Mouse (Mus musculus) cerebellum, adult 2 months (tissue): ENCODE measurements around the gene Exoc2.

Experiments
- CTCF ChIP-seq: fragments of 200-500 bp; IDR thresholded peaks from 2 replicates; pipeline ENCODE4 v1.5.1; 2011; ENCODE audit warnings: low read depth, mild to moderate bottlenecking, control low read depth, low read length, moderate library complexity, borderline replicate concordance; ENCODE audit not compliant: insufficient read depth
- POLR2A ChIP-seq: fragments of 200-500 bp; IDR thresholded peaks from 2 replicates; pipeline ENCODE4 v1.6.1; 2011; ENCODE audit warnings: low read length, control low read depth, borderline replicate concordance; ENCODE audit not compliant: insufficient read depth

DNA sequence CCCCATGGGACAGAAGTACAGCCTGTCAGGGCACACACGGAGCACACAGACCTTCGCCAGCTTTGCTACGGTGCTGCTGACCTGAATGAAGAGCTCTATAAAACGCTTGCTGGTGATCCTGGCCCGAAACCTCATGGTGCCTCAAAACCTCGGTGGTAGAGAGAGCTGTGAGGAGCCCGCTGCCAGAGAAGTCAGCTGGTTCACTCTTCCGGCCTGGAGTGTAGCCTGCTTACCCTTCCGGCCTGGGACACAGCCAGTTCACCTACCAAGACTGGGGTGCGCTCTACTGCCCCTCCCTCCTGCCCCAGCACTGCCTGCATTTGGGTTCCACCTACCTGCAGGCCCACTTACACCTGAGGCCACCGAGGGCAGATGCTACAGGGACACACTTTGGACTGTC lies 26.4 kb downstream of the Exoc2 start, which contains the start of gene Hus1b:
- TF ChIP-seq POLR2A: no peak
- TF ChIP-seq CTCF: no peak
